Mouse (Mus musculus): ENCODE results near the gene Pick1.

- TF ChIP-seq CTCF (IDR thresholded peaks at IDR 0.05; ENCODE audit: control insufficient read depth, insufficient read depth, insufficient replicate concordance, low read depth, low read length) (no peak), POLR2A (IDR thresholded peaks at IDR 0.05; ENCODE audit: control insufficient read depth, low read depth, low read length) (no peak)
These were observed 37.5 kb upstream of the Pick1 start for GRCm38 (mm10) chr15:79191426-79191825.

All from testis, adult 2 months (tissue).